Mouse (Mus musculus): ENCODE measurements around the gene Dnah12. TPM values are rescaled to one million over a fixed set of nuclear protein-coding genes. Genes with fewer than 3 reads are reported as not detected.
"Not testable (repeated sequence)": the region's sequence is repeated elsewhere in the genome, so short reads cannot be mapped to it uniquely, and the experiment has no call there.

Gene Dnah12
- total RNA-seq, 2 experiments from 2014 or later = 0.15 to 0.31 TPM

- not testable (repeated sequence) for DNase-seq
Observed at GRCm38 (mm10) chr14:26719696-26720095, 26.6 kb downstream of the Dnah12 start.

- DNase-seq = no peak
Observed at GRCm38 (mm10) chr14:26724898-26725297, 31.8 kb downstream of the Dnah12 start.

GRCm38 (mm10) chr14:26758566-26758965, 65.5 kb downstream of the Dnah12 start:
- DNase-seq = peak in 1 of 2 experiments; percentile 35

GRCm38 (mm10) chr14:26764827-26765226, 71.8 kb downstream of the Dnah12 start:
- DNase-seq = peak in 1 of 2 experiments; percentile 33

- no peak for DNase-seq
Observed at GRCm38 (mm10) chr14:26768195-26768594, 75.1 kb downstream of the Dnah12 start.

GRCm38 (mm10) chr14:26773536-26773935, 80.5 kb downstream of the Dnah12 start:
- no peak for DNase-seq

GRCm38 (mm10) chr14:26783731-26784130, 90.7 kb downstream of the Dnah12 start:
- DNase-seq = no peak

- peak in 1 of 2 experiments; percentile 35 for DNase-seq
Observed at GRCm38 (mm10) chr14:26785695-26786094, 92.6 kb downstream of the Dnah12 start.

- no peak for DNase-seq
Observed at GRCm38 (mm10) chr14:26794431-26794830, 101.4 kb downstream of the Dnah12 start.

GRCm38 (mm10) chr14:26798330-26798729, 105.3 kb downstream of the Dnah12 start:
- no peak for DNase-seq

- DNase-seq = no peak
Observed at GRCm38 (mm10) chr14:26799286-26799685, 106.2 kb downstream of the Dnah12 start.

GRCm38 (mm10) chr14:26805500-26805899, 112.4 kb downstream of the Dnah12 start:
- no peak for DNase-seq

GRCm38 (mm10) chr14:26812734-26813133, 119.7 kb downstream of the Dnah12 start:
- DNase-seq = no peak

- no peak for DNase-seq
Observed at GRCm38 (mm10) chr14:26813871-26814270, 120.8 kb downstream of the Dnah12 start.

GRCm38 (mm10) chr14:26814908-26815307, 121.8 kb downstream of the Dnah12 start:
- DNase-seq = no peak

- DNase-seq = no peak
Observed at GRCm38 (mm10) chr14:26816785-26817184, 123.7 kb downstream of the Dnah12 start.

- no peak for DNase-seq
Observed at GRCm38 (mm10) chr14:26826020-26826419, 132.9 kb downstream of the Dnah12 start.

- DNase-seq = no peak
Observed at GRCm38 (mm10) chr14:26853053-26853452, 160.0 kb downstream of the Dnah12 start.

- DNase-seq = no peak
Observed at GRCm38 (mm10) chr14:26854066-26854465, 161.0 kb downstream of the Dnah12 start.

GRCm38 (mm10) chr14:26858364-26858763, 165.3 kb downstream of the Dnah12 start:
- DNase-seq = peak; percentile 49 to 51

GRCm38 (mm10) chr14:26859024-26859423, 165.9 kb downstream of the Dnah12 start:
- peak; percentile 24 to 46 for DNase-seq

GRCm38 (mm10) chr14:26867356-26867755, 174.3 kb downstream of the Dnah12 start:
- DNase-seq = no peak

- no peak for DNase-seq
Observed at GRCm38 (mm10) chr14:26868299-26868698, 175.2 kb downstream of the Dnah12 start.

- no peak for DNase-seq
Observed at GRCm38 (mm10) chr14:26878756-26879155, 185.7 kb downstream of the Dnah12 start.

- DNase-seq = no peak
Observed at GRCm38 (mm10) chr14:26879976-26880375, 186.9 kb downstream of the Dnah12 start.

Data from heart, adult 18-20 months (tissue).